Mouse (Mus musculus): ENCODE data around the gene Hist1h2ab.
A peak's percentile ranks its signal among the peaks of the same experiment; 100 is the strongest.

Gene Hist1h2ab

DNA sequence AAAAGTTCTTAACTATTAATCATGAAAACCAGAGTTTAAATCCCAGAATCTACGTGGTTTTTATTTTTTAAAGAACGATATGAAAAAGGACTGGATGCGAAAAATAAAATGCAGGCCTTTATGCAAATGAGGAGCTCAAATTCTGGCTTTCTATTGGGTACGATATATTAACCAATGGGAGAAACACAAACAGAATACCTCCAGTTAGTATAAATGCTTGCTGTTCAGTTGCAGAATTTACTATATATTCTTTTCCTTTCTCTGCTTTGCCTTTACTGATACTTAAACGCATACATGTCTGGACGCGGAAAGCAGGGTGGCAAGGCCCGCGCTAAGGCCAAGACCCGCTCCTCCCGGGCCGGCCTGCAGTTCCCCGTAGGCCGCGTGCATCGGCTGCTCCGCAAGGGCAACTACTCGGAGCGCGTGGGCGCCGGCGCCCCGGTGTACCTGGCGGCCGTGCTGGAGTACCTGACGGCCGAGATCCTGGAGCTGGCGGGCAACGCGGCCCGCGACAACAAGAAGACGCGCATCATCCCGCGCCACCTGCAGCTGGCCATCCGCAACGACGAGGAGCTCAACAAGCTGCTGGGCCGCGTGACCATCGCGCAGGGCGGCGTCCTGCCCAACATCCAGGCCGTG lies at the start of gene Hist1h2ab:
Gene Hist1h2ab, plus strand, starts transcription at position 288 of the 639 bp plus-strand sequence.
- peak; percentile 79 to 90 for DNase-seq (ENCODE audit: low spot score in 2 of 2)

- DNase-seq (ENCODE audit: low spot score in 2 of 2) = peak in 1 of 2 experiments; percentile 49
These were observed 48.7 kb upstream of the Hist1h2ab start for GRCm38 (mm10) chr13:23702220-23702619.

GRCm38 (mm10) chr13:23702801-23703200 lies 48.1 kb upstream of the Hist1h2ab start:
- DNase-seq (ENCODE audit: low spot score in 2 of 2) = peak in 1 of 2 experiments; percentile 47

DNA sequence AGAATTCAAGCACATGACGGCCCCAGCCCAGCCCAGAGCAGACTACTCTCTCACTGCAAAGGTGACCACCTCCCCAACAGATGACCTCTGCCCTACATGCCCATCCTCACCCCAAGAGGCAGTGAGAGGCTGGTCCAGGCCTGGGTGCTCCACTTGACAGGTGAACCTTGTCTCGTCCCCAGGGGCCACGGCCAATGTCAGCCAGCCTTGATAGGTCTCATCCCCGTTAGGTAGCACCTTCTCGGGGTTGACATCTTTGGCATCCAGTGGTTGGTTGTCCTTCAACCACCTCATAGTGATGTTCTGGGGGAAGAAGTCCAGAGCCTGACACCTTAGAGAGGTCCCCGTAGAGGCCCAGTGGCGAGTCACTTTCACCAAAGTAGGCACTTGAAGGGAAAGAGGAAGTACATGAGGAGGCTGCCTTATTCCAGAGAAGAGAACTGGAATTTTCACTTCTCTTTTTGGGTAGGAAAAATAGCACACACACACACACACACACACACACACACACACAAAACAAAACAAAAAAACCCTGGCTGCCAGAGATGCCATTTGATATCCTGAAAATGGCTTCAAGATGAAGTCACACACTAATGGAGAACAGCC lies 45.1 kb upstream of the Hist1h2ab start:
- peak in 1 of 2 experiments; percentile 51 for DNase-seq (ENCODE audit: low spot score in 2 of 2)

DNA sequence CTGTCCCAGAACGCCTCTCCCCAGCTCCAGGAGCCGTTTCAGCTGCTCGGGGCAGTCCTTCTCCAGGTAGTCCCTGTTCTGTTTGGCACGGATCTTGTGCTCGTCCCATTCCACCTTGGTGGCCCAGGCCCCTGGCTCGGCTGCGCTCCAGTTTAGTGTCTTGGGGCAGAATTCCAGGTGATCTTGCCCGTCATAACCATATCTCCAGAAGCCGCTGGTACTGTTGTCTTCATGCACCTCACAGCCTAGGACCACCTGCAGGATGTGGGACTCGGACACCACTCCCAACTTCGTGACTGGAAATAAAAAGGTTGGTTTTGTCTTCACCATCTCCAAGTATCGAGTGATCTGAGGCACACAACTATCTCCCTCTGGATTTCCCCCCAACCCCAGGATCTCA lies 44.2 kb upstream of the Hist1h2ab start:
- DNase-seq (ENCODE audit: low spot score in 2 of 2) = peak in 1 of 2 experiments; percentile 60

GRCm38 (mm10) chr13:23708041-23708440 lies 42.9 kb upstream of the Hist1h2ab start:
- DNase-seq (ENCODE audit: low spot score in 2 of 2) = peak in 1 of 2 experiments; percentile 53

- DNase-seq (ENCODE audit: low spot score in 2 of 2) = peak in 1 of 2 experiments; percentile 45
These were observed 42.3 kb upstream of the Hist1h2ab start for GRCm38 (mm10) chr13:23708654-23709053.

DNA sequence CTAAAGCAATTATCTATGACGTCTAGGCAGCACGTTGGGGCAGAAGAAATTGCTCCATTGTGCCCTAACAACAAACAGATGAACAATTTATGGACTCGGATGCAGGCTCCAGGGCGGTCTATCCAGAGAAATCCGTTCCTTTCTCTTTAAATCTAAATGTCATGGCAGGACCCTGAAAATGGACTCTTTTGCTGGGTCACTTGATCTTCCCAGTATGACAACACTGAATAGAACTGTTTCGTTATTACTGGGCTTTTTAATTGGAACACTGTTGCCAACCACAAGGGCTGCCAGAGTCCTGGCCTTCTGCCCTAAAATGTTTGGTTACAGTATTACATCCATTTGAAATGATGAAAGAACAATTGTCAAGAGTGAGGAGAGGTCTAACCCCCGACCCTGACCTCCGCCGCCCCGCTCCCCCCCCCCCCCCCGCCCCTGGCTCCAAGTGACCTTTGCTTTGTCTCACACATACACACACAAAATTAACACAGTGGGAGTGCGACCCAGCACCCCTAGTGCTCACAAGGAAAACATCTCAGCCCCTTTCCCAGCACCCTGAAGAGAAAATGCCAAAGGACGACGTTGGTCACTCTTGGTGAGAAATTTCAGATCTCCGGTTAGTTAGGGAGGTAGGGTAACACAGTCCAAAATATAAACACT lies 41.1 kb upstream of the Hist1h2ab start:
- peak in 1 of 2 experiments; percentile 46 for DNase-seq (ENCODE audit: low spot score in 2 of 2)

GRCm38 (mm10) chr13:23710374-23711089 lies 40.4 kb upstream of the Hist1h2ab start, which contains the start of gene Hfe:
Gene Hfe, minus strand, starts transcription at chr13:23710854.
- peak; percentile 40 to 69 for DNase-seq (ENCODE audit: low spot score in 2 of 2)

- DNase-seq (ENCODE audit: low spot score in 2 of 2) = peak in 1 of 2 experiments; percentile 16
These were observed 34.5 kb upstream of the Hist1h2ab start for GRCm38 (mm10) chr13:23716261-23717042.

DNA sequence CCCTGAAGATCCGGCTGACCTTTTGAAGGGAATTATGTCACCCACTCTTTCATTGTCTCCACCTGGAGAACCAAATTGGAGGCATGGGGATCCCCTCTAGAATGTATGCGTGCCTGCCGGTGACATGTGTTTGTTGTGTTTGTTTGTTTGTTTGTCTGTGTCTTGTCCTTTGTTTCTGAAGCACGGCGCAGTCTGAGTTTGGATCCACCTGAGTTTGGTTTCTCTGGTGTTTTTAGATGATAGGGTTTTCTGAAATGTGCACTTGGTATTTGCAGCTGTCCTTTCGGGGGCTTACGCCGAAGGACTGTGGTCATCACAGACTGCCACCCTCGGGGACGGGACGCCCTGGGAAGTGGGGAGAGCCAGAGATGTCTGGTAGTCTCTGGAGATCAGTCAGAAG lies 33.8 kb upstream of the Hist1h2ab start:
- DNase-seq (ENCODE audit: low spot score in 2 of 2) = peak in 1 of 2 experiments; percentile 51

DNA sequence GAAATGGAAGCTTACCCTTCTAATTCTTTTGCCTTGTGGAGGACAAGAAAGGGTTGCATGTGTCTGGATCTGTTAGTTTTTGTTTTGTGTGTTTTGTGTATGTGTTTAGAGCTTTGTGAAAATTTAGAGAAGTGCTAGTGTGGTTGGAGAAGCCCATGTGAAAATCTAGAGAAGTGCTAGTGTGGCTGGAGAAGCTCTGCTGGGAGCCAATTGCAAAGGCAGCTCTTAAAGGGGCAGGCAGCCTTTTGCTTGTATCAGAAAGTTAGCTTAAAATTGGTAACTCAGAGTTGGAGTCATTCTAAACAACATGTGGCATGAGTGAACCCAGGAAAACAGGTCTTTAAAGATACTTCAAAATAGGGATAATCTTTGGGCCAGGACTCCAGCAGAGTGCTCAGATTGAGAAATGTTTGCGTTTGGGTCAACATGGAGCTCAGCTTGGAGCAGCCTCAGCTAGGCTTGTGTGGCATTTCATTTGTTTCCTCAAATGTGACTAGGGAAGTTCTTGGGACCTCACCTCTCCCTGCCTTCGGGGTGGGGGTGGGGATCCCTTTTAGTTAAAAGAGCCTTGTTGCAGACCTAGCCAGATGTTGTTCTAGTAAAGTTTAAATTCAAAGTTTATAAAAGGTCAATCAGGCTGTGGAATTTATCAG lies 33.2 kb upstream of the Hist1h2ab start:
- DNase-seq (ENCODE audit: low spot score in 2 of 2) = peak in 1 of 2 experiments; percentile 40

GRCm38 (mm10) chr13:23724239-23724638 lies 26.7 kb upstream of the Hist1h2ab start:
- DNase-seq (ENCODE audit: low spot score in 2 of 2) = no peak

DNA sequence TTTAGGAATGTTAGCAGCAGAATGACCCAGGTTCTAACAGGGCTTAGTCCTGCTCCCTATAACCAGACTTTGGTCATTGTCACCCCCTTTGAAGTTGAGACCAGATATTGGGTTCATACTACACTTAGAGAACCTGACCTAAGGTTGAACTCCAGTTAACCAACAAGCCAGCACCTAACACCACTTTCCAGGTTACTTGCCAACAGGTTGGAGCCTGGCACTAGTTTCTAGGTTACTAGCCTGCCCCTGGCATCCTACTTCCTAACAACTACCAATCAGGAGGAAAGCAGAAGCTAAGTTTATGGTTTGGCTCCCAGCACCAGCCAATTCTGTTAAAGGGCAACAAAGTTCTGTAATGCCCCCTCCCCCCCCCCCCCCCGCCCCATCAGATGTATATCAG lies 25.7 kb upstream of the Hist1h2ab start:
- DNase-seq (ENCODE audit: low spot score in 2 of 2) = peak in 1 of 2 experiments; percentile 34

- peak in 1 of 2 experiments; percentile 57 for DNase-seq (ENCODE audit: low spot score in 2 of 2)
These were observed 22.3 kb upstream of the Hist1h2ab start for GRCm38 (mm10) chr13:23728472-23729191.

DNA sequence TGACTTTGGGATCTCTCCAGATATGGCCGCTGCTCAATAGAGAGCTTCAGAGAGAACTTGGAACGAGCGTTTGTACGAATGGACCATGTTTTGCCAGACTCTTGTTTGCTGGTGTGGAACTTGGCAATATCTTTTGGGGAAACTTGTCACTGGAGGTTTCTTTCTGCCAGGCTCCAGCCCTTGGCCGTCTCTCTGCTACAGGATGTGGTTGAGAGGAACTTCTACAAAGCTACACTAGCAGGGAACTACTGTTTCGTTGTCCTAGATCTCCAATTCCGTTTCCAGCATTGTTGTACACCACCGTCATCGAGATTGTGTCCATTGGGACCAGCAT lies 21.8 kb upstream of the Hist1h2ab start:
- peak in 1 of 2 experiments; percentile 49 for DNase-seq (ENCODE audit: low spot score in 2 of 2)

GRCm38 (mm10) chr13:23729706-23730105 lies 21.2 kb upstream of the Hist1h2ab start:
- peak in 1 of 2 experiments; percentile 54 for DNase-seq (ENCODE audit: low spot score in 2 of 2)

DNA sequence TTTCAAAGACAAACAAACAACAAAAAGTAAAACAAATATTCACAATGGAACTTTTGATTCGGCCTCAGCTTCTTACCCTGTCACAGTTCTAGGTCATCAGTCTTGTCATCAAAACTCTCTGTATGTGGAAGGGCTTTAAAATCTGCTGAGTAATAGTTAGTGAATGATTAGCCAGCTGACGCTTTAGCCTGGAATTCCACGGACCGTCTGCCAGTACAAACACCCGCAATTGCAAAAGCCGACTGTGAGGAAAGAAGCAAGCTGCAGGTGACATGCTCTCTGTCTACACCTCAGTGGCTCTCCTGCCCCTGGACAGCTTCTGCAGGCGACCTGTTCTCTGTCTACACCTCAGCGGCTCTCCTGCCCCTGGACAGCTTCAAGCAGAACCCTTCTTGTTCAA lies 20.4 kb upstream of the Hist1h2ab start:
- peak in 1 of 2 experiments; percentile 49 for DNase-seq (ENCODE audit: low spot score in 2 of 2)

GRCm38 (mm10) chr13:23732156-23732804 lies 18.6 kb upstream of the Hist1h2ab start:
- peak in 1 of 2 experiments; percentile 59 for DNase-seq (ENCODE audit: low spot score in 2 of 2)
